Mouse (Mus musculus) C3H10T1/2 (cell line): ENCODE data around the gene Mpc2. TPM values are rescaled to one million over a fixed set of nuclear protein-coding genes. Genes with fewer than 3 reads are reported as not detected.

Experiments used
- polyA plus RNA-seq, 2 experiments: library from polyadenylated mRNA; unstranded; fragments of >200 nt; fragmentation: generic; extraction: Trizol; gene quantifications; one replicate each; pipeline ENCODE4 v1.2.1; 2012; ENCODE audit warnings: missing spikeins in 2 of 2

Mpc2 gene
- 100 to 1,000 TPM in 1 of 2 experiments, 10 to 100 TPM in 1; 28.6 to 127 TPM for polyA plus RNA-seq

GRCm38 (mm10) chr1:165460360-165460800, at the start of gene Mpc2, which contains the start of gene Dcaf6:
Gene Mpc2 (plus strand): TSS chr1:165460637.
Gene Dcaf6 (minus strand): TSS chr1:165460475.

GRCm38 (mm10) chr1:165484688-165485233, 24.3 kb downstream of the Mpc2 start, which contains the start of gene Adcy10:
Gene Adcy10 (plus strand): TSS chr1:165485183.

Other genes starting within 250 kb of the Mpc2 start
- 10 to 100 TPM in 1 of 2 experiments, 1 to 10 TPM in 1; 2.7 to 27.3 TPM for gene Tiprl, start 223.6 kb upstream of the Mpc2 start, polyA plus RNA-seq
- 1 to 10 TPM; 1.1 to 4.3 TPM for gene Gpr161, start 164.8 kb upstream of the Mpc2 start, polyA plus RNA-seq
- gene Dcaf6, start 162 bp upstream of the Mpc2 start, polyA plus RNA-seq, result 10 to 100 TPM in 1 of 2 experiments, under 1 TPM in 1; 0.57 to 13.1 TPM
- under 1 TPM in 1 of 2 experiments, not detected in 1; 0.07 TPM for gene Adcy10, start 24.5 kb downstream of the Mpc2 start, polyA plus RNA-seq
- gene Mpzl1, start 173.9 kb downstream of the Mpc2 start, polyA plus RNA-seq, result 100 to 1,000 TPM in 1 of 2 experiments, 10 to 100 TPM in 1; 16.1 to 110 TPM
- gene Rcsd1, start 249.1 kb downstream of the Mpc2 start, polyA plus RNA-seq, result under 1 TPM; 0.04 to 0.09 TPM